Mouse (Mus musculus) limb, embryonic 13.5 days (tissue): ENCODE measurements around the gene Ssxb9. TPM values are rescaled to one million over a fixed set of nuclear protein-coding genes. Genes with fewer than 3 reads are reported as not detected.
"Not testable (repeated sequence)": the region's sequence is repeated elsewhere in the genome, so short reads cannot be mapped to it uniquely, and the experiment has no call there.

ENCODE experiments used
- ATAC-seq: fragments of 200-750 bp; cut with Nextera tagmentation; 2 replicates; pipeline ENCODE4 v1.8.0; 2017; ENCODE audit warnings: low read depth, moderate number of reproducible peaks, moderate TSS enrichment; ENCODE audit not compliant: low FRiP score
- H3K27ac ChIP-seq: fragments of 300-500 bp; sonication (generic); 2 replicates; pipeline ENCODE4 v1.5.1; 2015; ENCODE audit warnings: inconsistent platforms, mild to moderate bottlenecking, moderate library complexity
- H3K27me3 ChIP-seq: fragments of 300-500 bp; sonication (generic); 2 replicates; pipeline ENCODE4 v1.6.1; 2015; ENCODE audit warnings: mild to moderate bottlenecking, inconsistent platforms
- H3K36me3 ChIP-seq: fragments of 300-500 bp; sonication (generic); 2 replicates; pipeline ENCODE4 v1.6.1; 2015; ENCODE audit warnings: inconsistent platforms, mild to moderate bottlenecking, moderate library complexity
- H3K4me1 ChIP-seq: fragments of 300-500 bp; sonication (generic); 2 replicates; pipeline ENCODE4 v1.6.1; 2015; ENCODE audit warnings: inconsistent platforms
- H3K4me2 ChIP-seq: fragments of 300-500 bp; sonication (generic); replicated peaks from 2 replicates; pipeline ENCODE4 v1.6.1; 2015; ENCODE audit warnings: inconsistent platforms, mild to moderate bottlenecking, moderate library complexity
- H3K4me3 ChIP-seq: fragments of 300-500 bp; sonication (generic); 2 replicates; pipeline ENCODE4 v1.5.1; 2015; ENCODE audit warnings: moderate library complexity, mild to moderate bottlenecking, inconsistent platforms
- H3K9ac ChIP-seq: fragments of 300-500 bp; sonication (generic); 2 replicates; pipeline ENCODE4 v1.6.1; 2015; ENCODE audit warnings: mild to moderate bottlenecking, inconsistent platforms
- H3K9me3 ChIP-seq: fragments of 300-500 bp; sonication (generic); 2 replicates; pipeline ENCODE4 v1.6.1; 2016; ENCODE audit warnings: inconsistent platforms
- WGBS: fragments of 180-500 bp; shearing (Covaris S2); methylation state at CpG from one replicate; pipeline ENCODE4 v1.1.7; 2015; 5-methylcytosine and 5-hydroxymethylcytosine counted together
- polyA plus RNA-seq: library from polyadenylated mRNA; unstranded; fragments of >200 nt; fragmentation: Nextera tagmentation; extraction: Ambion mirVana; gene quantifications from 2 replicates; pipeline ENCODE4 v1.2.1, GENCODE M21; 2015

Ssxb9 gene
- polyA plus RNA-seq = not detected in 2 replicates

DNA sequence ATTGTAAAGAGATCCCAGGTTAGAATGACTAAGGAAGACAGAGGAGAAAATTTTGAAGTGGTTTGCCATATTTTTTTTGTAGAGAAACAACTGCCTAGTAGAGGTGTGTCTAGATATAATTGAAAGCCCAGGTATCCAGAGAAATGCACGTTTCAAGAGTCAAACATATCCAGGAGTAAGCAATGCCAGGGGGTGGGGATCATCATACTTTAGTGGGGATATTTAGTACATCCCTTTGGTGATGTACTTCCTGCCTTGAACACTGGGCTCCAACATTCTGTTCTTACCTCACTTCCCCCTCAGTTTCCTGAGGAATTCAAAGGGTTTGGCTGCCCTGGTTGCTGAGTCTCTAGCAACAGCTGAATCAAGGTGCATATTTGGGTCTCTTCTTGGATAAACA is at the start of gene Ssxb9:
Gene Ssxb9 (plus strand): TSS at position 301 of the 400 bp plus-strand sequence.
- H3K9ac ChIP-seq = not testable (repeated sequence)
- WGBS = 26% methylated on average over 1 of the region's 1 CpGs

DNA sequence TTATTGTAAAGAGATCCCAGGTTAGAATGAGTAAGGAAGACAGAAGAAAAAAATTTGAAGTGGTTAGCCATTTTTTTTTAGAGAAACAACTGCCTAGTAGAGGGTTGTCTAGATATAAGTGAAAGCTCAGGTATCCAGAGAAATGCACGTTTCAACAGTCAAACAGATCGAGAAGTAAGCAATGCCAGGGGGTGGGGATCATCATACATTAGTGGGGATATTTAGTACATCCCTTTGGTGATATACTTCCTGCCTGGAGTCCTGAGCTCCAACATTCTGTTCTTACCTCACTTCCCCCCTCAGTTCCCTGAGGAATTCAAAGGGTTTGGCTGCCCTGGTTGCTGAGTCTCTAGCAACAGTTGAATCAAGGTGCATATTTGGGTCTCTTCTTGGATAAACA is 39.7 kb upstream of the Ssxb9 start, which contains the start of gene Ssxb10:
Gene Ssxb10 (plus strand): TSS at position 301 of the 400 bp plus-strand sequence.
- Histone ChIP-seq H3K27me3 (no peaks in the 10 kb centered on the region), H3K4me3 (no peak within 1 kb of the TSS), H3K36me3 (no peaks in the 10 kb centered on the region), H3K9ac (no peak within 1 kb of the TSS), H3K27ac (no peak within 1 kb of the TSS), H3K4me1 (no peaks in the 10 kb centered on the region), H3K9me3 (peaks cover 14% of the 10 kb centered on the region), H3K4me2 (no peak within 1 kb of the TSS)
- WGBS = 69% methylated on average over 2 of the region's 2 CpGs
- no peak for ATAC-seq

More for the DNA sequence above, at the start of gene Ssxb9:
- not testable (repeated sequence) for H3K27ac ChIP-seq, H3K27me3 ChIP-seq, H3K36me3 ChIP-seq, H3K4me3 ChIP-seq, ATAC-seq, H3K4me2 ChIP-seq, H3K9me3 ChIP-seq, H3K4me1 ChIP-seq

DNA sequence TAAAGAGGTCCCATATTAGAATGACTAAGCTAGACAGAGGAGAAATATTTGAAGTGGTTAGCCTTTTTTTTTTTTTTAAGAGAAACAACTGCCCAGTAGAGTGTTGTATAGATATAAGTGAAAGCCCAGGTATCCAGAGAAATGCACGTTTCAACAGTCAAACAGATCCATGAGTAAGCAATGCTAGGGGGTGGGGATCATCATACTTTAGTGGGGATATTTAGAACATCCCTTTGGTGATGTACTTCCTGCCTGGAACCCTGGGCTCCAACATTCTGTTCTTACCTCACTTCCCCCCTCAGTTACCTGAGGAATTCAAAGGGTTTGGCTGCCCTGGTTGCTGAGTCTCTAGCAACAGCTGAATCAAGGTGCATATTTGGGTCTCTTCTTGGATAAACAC is 46.2 kb downstream of the Ssxb9 start, which contains the start of gene Ssxb1:
Gene Ssxb1 (plus strand): TSS at position 301 of the 400 bp plus-strand sequence.
- H3K27me3 ChIP-seq, ATAC-seq, H3K4me2 ChIP-seq, H3K4me1 ChIP-seq, H3K9me3 ChIP-seq, H3K9ac ChIP-seq, H3K36me3 ChIP-seq, H3K27ac ChIP-seq, H3K4me3 ChIP-seq: not testable (repeated sequence)
- 29% methylated on average over 1 of the region's 1 CpGs for WGBS

Other genes starting within 250 kb of the Ssxb9 start
- 20.1 TPM in 2 replicates for gene Wdr13, start 234.1 kb upstream of the Ssxb9 start, polyA plus RNA-seq
- 482 and 551 TPM in 2 replicates for gene Rbm3, start 221.1 kb upstream of the Ssxb9 start, polyA plus RNA-seq
- gene Tbc1d25, start 190.8 kb upstream of the Ssxb9 start, polyA plus RNA-seq = 14.7 and 15.0 TPM in 2 replicates
- 25.2 and 29.1 TPM in 2 replicates for gene Ebp, start 173.5 kb upstream of the Ssxb9 start, polyA plus RNA-seq
- 13.2 TPM in 2 replicates for gene Porcn, start 160.5 kb upstream of the Ssxb9 start, polyA plus RNA-seq
- gene Ftsj1, start 114.6 kb upstream of the Ssxb9 start, polyA plus RNA-seq = 46.3 and 49.0 TPM in 2 replicates
- 0.93 and 1.0 TPM in 2 replicates for gene Slc38a5, start 95.8 kb upstream of the Ssxb9 start, polyA plus RNA-seq
- gene Ssxb10, start 39.6 kb upstream of the Ssxb9 start, polyA plus RNA-seq = not detected in 2 replicates
- not detected in 2 replicates for gene Ssxb1, start 46.3 kb downstream of the Ssxb9 start, polyA plus RNA-seq
- not detected in 2 replicates for gene Ssxb2, start 94.7 kb downstream of the Ssxb9 start, polyA plus RNA-seq
- not detected in 2 replicates for gene Gm14459, start 158.0 kb downstream of the Ssxb9 start, polyA plus RNA-seq
- not detected in 2 replicates for gene Ssxb6, start 181.3 kb downstream of the Ssxb9 start, polyA plus RNA-seq
- gene Ssxb3, start 224.8 kb downstream of the Ssxb9 start, polyA plus RNA-seq = not detected in 2 replicates